Mouse (Mus musculus): ENCODE data around the gene Nudt4. TPM values are rescaled to one million over a fixed set of nuclear protein-coding genes. Genes with fewer than 3 reads are reported as not detected.
"Not testable (repeated sequence)": the region's sequence is repeated elsewhere in the genome, so short reads cannot be mapped to it uniquely, and the experiment has no call there.

Nudt4 gene
- polyA plus RNA-seq, 1 experiment: 83.8 TPM

DNA sequence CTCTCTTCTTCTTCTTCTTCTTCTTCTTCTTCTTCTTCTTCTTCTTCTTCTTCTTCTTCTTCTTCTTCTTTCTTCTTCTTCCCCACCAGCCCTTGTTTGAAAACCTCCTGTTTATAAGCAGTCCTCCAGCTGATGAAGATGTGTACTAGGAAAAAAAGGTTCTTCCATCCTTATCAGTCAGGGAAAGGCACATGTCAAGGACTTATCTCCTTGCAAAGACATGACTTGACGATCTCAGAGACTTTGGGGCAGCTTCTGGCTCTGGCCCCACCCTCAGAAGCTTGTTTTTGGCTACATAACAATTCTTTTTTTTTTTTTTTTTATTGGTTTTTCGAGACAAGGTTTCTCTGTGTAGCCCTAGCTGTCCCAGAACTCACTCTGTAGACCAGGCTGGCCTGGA is 5.5 kb upstream of the Nudt4 start:
- DNase-seq (ENCODE audit: extremely low spot score in 1 of 2, low spot score in 1 of 2): no peak

DNA sequence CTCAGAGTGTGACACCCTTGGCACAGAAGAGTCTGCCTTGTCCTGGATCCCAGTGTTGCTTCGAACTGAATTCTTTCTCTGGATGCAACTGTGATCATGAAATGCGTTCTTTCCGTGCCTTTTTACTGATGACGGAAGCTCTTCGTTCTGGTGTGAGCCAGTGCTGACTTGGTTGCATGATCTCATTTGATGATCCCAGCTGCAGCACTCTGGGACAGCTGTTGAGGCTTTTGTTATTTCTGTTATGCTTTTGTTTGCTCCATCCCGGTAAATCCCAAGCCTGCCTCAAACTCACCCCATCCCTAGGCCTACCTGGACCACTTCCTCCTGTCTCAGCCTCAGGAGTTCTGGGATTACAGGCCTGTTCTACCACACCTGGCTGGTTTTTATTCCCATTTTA is 4.1 kb upstream of the Nudt4 start:
- DNase-seq (ENCODE audit: extremely low spot score in 1 of 2, low spot score in 1 of 2): no peak

DNA sequence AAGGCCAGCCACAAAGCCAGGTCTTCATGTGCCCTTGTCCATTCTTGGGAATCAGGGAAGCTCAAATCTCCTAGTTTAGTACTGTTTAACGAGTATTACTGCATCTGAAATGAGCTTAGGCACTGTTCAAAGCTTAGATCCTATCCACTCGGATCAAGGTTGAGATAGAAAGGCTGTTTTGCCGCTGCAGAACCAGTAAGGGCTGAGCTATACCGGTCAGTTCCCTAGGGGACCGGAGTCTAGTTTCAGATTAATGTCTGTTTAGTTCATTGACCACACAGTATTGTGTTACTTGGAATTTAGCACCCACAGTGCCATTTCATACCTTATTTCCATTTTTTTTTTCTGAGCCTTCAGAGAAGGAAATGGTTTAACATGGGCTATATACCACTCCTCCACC is 3.6 kb upstream of the Nudt4 start:
- DNase-seq (ENCODE audit: extremely low spot score in 1 of 2, low spot score in 1 of 2): no peak

DNA sequence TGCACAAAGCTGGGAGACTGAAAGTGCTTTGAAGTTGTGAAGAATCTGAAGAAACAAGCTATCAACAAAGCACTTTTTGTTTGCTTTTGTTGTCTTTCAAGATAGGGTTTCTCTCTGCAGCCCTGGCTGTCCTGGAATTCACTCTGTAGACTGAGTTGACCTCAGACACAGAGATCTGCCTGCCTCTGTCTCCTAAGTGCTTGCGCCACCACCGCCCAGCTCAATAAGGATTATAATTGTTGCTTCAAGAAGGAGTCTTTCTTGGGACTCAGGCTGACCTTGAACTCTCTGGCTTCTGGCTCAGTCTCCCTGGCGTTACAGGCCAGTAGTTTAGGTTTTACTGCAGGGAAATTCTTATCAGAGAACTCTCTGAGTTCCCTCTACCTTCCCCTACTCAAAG is 2.8 kb upstream of the Nudt4 start:
- no peak for DNase-seq (ENCODE audit: extremely low spot score in 1 of 2, low spot score in 1 of 2)

DNA sequence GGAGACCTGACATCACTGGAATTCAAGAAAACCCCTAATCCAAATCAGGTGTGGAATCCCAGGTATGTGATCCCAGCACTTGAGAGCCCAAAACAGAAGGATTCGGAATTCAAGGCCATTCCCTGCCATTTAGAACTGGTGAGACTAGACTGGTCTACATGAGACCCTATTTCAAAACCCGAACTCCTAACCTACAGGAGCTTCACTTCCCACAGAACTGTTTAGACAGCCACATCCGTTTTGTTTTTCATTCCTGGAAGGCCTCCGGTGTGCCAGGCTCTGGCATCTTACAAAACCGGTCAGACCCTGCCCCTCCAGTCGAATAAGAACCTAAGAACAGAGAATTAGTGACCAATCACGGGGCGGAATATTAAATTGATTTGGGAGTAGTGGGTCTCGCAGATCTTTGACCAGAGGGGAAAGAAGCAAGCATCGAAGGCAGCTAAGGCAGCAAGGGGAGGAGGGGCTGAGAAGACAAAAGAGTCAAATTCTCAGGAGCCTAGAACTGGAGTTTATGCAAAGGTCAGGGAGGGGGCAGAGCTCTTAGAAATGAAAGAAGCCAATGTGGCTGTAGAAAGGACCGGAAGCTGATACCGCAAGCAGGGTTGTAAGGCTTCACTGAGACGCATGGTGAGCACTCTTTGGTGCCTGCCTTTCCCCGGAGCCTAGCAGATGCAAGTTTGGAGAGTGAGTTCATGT is 1.4 kb upstream of the Nudt4 start:
- DNase-seq (ENCODE audit: extremely low spot score in 1 of 2, low spot score in 1 of 2): no peak

DNA sequence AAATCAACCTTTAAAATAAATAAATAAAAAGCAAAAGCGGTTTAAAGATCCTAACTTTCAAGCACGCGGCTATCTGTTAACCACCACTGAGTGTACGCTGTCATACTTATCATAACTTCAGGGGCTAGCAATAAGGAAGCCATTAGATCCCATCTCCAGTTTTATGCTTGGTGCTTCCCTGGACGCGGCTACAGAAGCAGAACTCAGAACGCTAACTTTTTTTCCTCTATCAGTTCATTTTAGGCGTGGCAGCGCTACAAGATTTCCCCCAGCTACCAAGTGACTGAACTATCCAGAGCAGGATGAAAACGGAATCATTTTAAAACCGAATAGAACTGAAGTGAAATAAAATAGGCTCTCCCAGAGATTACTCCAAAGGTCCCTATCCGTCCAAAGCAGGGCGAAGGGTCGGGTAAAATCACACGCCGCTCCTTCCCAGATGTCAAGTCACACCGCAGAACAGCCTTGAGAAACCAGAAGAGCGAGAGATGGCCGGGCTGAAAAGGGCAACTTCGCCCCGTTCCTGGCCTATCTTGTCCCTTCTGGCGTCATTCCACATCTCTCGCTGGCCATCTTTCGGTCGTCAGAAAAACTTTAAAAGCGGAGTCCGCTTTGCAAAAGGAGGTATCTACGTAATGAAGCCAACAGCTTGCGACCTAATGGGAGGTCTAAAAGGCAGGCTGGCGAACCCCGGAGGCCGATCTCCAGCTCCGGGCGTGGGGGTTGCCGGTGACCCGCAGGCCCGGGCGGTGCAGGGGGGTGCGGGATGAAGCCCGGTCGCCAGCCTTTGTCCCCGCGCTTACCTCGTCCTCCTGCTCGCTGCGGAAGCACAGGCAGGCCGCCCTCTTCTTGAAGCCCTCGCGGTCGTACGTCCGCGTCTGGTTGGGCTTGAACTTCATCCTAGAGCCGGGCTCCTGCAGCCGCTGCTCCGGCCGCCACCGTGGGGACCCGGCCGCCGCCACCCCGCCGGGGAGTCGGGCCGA is 796 bp downstream of the Nudt4 start:
- no peak for DNase-seq (ENCODE audit: extremely low spot score in 1 of 2, low spot score in 1 of 2)

DNA sequence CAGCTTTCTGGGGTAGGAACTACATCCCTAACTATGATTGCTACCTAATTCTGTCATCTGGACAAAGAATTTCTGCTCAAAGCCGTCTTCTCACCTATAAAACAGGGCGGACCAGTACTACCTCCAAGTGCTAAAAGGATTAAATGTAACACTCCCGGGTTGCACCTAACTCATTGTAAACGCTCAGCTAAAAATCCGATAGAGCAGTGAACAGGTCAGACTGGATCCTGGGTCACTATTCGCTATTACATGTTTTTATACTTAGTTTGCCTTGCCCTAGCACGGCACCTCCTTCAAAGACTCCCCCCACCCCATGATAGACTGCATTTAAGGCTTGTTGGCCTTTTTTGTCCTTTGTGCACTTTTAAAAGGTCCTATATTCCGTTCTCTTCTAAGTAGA is 1.6 kb downstream of the Nudt4 start:
- no peak for DNase-seq (ENCODE audit: extremely low spot score in 1 of 2, low spot score in 1 of 2)

DNA sequence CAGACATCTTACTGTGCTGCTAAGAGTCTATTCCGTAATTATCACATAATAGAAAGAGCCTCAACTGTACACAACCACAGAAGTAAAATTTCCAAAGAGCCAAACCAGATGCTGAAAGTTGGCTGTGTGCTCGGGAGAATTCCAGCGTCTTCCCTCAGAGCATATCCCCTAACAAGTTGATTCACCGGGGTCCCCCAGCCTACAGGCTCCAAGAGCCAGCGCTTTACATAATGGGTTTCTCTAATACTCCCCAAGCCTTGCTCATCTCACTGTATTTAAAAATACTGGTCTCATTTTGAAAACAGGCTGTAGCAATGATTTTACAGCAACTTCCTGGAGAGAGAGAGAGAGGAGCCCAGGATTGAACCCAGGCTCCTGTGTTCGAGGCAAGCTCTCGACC is 2.3 kb downstream of the Nudt4 start:
- no peak for DNase-seq (ENCODE audit: extremely low spot score in 1 of 2, low spot score in 1 of 2)

DNA sequence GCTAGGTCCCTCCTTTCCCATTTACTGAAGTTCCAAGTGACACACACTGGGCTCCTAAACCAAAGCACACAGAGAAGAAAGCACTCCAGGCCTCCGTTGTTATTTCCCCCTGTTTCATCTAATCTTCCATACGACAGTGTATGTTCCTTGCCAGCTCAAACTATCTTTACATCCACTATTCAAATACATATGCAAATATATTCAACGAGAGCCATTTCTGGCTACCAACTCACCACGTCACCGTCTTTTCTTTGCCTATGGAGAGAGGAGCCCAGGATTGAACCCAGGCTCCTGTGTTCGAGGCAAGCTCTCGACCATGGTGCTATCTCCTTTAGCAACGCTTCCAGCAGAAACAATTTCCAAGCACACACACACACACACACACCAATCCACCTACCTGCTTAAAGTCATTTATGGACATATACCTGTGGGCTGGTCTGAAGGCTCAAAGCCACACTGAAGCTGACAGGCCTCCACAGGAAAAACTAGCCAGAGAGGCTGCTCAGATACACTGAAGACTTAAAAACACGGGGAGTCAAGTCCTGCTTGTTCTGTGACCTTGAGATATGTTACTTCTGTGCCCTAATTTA is 3.5 kb downstream of the Nudt4 start:
- no peak for DNase-seq (ENCODE audit: extremely low spot score in 1 of 2, low spot score in 1 of 2)

DNA sequence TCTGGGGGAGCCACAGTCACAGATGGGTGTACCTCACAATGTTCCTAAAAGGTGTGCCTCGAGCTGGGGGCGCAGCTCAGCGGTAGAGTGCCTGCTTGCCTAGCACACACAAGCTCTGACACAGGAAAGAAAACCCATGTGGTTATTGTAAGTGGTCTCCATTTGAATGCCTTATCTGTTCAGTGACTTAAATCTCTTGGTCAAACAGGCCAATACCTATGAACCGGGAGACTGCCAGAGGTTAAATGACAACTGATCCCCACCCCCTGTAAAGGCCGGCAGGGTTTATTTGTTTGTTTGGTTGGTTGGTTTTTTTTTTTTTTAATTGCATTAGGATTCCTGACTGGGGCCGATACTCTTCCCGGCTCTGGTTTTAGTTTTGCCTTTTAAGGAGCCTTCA is 4.5 kb downstream of the Nudt4 start:
- DNase-seq (ENCODE audit: extremely low spot score in 1 of 2, low spot score in 1 of 2): no peak

DNA sequence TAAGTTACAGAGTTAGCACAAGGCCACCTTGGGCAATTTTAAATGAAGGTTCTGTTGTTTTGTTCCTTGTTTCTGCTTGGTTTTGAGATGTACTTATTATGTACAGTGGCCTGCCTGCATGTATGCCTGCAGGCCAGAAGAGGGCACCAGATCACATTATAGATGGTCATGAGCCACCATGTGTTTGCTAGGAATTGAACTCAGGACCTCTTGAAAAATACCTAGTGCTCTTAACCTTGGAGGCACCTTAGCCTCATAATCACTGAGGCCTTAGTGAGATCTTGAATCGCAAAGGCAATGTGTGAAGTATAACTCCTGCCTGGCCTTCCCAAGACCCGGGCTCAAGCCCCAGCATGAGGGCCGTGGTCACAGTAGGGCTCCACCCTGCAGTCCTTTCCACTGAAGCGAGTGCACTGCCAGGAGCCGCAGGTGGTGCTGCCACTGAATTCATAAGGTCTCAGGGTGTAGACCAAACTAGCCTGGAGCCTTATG is 6.6 kb downstream of the Nudt4 start:
- no peak for DNase-seq (ENCODE audit: extremely low spot score in 1 of 2, low spot score in 1 of 2)

DNA sequence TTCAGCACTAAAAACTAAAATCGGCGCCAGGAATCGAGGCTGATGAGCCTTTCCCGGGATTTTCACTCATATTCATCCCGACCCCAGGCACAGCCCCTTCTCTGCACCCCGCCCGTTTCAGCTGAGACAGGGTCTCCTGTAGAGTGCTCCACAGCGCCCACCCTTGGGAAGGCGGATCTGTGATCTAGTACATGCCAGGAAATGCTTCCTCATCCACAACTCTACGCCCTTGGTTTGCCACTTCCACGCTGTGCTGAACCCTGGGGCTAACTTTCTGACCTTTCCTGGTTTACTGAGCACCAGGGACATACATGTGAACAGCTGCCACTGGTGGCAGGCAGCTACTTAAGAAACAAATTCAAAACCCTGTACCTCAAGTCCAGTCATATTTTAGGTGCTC is 8.1 kb downstream of the Nudt4 start:
- DNase-seq (ENCODE audit: extremely low spot score in 1 of 2, low spot score in 1 of 2): no peak

DNA sequence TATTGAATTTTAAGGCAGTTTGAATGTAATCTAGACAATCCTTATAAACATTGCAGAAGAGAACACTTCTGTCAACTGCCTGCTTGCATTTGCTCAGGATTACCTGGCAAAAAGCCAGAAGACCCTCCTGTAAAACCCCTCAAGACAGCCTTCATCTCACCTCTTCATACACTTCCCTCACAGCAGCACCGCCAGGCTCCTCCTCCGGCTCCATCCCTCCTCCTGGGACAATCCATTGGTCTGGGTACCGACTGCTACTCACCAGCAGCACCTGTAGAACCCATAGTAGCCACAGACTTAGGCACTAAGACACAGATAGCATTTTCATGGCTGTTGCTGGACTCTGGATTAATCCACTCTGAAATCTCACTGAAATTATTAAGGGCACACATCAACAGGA is 11.6 kb downstream of the Nudt4 start:
- no peak for DNase-seq (ENCODE audit: extremely low spot score in 1 of 2, low spot score in 1 of 2)

DNA sequence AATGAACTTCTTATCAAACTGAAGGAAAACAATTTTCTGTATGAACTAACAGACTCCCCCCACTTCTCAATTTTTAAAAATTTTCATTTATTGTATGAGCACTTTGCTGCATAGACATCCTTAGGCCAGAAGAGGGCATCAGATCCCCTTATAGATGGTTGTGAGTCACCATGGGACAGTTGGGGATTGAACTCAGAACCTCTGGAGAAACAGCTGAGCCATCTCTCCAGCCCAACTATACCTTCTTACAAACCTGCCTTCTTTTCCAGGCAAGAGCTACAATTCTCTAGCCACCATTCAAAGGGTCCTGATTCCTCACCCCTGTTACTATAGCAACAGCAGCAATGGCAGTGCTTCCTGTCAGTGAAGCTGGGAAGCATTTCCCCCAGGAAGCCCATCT is 12.2 kb downstream of the Nudt4 start:
- no peak for DNase-seq (ENCODE audit: extremely low spot score in 1 of 2, low spot score in 1 of 2)

DNA sequence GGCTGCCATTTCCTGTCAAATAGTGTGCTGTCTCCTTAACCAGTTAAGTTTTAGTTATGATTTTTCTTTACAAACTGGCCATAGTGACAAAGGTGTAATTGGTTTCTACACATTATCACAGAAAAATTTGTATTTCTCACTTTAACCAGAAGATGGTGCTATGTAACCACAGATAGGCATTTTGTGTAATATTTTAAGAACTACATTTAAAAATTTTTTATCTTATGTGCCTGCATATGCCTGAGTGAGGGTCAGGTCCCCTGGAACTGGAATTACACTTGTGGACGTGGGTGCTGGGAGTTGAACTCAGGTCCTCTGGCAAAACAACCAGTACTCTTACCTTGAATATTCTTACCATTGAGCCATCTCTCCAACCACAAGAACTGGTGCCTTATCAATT is 13.4 kb downstream of the Nudt4 start:
- DNase-seq (ENCODE audit: extremely low spot score in 1 of 2, low spot score in 1 of 2): peak in 1 of 2 experiments; percentile 60

DNA sequence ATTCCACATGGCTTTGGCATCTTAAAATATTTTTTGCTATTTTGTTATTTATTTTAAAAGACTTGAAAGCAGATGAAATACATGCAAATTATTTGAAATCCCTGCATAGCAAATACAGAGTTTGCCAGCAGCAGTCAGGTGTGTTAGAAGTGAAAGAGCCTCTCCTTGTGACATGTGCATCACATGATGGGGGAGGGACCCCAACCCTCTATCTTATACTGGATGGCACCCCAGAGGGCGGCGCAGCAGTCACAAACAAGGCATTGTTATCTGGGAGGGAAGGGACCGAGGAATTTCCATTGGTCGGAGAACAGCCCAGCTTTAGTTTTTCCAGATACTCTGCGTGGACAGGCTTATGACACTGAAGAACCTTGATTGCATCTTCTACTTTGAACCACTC is 14.9 kb downstream of the Nudt4 start:
- not testable (repeated sequence) for DNase-seq (ENCODE audit: extremely low spot score in 1 of 2, low spot score in 1 of 2)

DNA sequence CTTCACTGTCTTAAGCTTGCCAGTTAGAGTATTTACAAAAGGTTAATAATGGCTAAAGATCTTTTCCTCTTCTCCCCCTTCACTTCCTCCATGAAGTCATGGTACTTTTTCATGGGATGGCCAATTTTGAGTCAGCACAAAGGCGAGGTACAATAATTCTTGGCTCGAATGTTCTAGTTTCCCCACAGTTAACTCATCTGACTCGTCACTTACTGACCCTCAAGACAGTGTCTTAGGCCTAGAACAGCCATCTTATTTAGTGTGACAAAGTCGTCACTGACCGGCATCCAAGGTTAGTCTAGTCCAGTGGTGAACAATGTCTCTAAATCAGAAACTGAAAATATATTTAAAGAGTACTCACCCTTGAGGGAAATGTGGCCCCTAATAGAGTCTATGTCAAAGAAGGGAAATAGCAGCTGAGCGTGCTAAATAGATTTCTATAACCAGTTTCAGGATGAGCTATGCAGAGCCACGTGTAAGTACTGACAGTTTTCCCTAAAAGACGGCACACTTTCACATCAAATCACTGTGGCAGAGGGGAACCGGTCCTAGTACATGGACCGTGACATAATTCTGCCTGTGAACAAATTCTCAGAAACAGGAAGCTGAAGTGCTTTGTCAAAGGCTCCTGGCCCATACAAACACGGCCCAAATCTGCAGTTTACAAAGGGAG is 15.7 kb downstream of the Nudt4 start:
- DNase-seq (ENCODE audit: extremely low spot score in 1 of 2, low spot score in 1 of 2): no peak

DNA sequence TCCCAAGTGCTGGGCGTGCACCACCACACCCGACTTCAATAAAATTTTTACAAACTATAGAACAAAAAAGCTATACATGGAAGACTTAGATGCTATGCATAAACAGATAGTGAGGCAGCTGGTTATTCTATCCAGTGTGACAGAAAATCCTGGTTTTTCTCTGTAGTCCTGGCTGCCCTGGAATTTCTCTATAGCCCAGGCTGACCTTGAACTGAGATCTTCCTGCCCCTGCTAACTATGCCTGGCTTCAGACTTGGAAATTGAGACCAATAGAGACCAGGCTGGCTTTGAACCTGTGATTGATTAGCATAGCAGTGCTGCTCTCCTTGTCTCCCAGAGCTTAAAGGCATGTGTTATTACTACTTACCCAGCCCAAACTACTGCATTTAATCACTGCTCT is 17.8 kb downstream of the Nudt4 start:
- no peak for DNase-seq (ENCODE audit: extremely low spot score in 1 of 2, low spot score in 1 of 2)

DNA sequence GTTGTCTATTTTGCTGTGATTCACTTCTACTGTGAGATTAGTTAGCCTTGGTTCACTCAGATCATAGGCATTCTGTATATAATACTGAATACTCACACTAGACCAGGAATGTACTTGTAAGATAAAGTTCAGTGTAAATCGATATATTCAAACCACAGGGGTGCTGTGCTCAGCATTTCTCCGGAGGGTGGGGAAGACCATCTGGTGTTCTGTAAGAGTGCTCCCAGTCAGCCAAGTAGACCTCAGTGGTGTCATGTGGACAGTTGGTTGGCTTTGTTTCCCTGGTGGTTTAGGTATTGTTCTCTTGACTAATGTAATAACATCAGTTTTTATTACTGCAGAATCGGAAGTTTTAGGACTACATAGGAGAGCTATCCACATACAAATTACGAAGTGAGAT is 18.9 kb downstream of the Nudt4 start:
- DNase-seq (ENCODE audit: extremely low spot score in 1 of 2, low spot score in 1 of 2): no peak

DNA sequence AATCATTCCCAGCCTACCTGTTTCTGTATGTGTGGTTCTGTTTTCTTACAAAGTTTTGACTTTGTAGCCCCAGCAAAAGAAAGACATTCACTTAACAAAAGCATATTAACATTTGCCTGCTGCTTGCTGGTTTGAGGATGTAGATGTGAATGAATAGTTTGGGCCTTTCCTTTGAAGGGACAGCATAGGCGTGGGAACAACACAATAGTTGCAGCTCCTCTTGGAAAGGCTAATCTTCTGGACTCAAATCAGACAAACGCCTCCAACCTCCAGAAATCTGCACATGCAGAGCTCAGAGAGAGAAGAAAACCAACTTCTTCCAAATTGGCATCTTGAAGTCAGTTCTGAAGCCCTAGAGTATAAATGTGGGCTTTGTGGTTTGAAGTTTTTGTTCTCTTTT is 19.3 kb downstream of the Nudt4 start:
- no peak for DNase-seq (ENCODE audit: extremely low spot score in 1 of 2, low spot score in 1 of 2)

DNA sequence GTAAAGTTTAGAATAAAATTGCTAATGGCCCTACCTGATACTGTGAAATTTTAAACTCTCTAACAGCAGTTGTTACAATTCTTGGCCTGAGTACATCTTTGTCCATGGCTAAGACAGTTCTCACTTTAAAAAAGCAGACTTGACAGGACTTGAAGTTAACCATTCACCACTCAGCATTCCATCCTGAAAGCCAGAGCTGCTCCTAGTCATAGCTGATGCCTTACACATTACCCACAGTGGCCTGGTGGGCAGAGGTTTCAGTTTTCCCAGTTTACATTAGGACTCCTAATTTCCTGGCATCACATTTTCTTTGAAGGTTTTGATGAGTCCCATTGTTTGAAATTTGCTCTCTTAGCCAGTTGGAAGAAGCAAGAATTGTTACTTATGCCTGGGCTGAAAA is 19.9 kb downstream of the Nudt4 start:
- DNase-seq (ENCODE audit: extremely low spot score in 1 of 2, low spot score in 1 of 2): no peak
